Mouse (Mus musculus) lung, embryonic 15.5 days (tissue): Measurements from ENCODE around the gene Fbxo11. TPM values are rescaled to one million over a fixed set of nuclear protein-coding genes. Genes with fewer than 3 reads are reported as not detected.
"Not testable (repeated sequence)": the region's sequence is repeated elsewhere in the genome, so short reads cannot be mapped to it uniquely, and the experiment has no call there.

Experiments
- ATAC-seq: fragments of 200-750 bp; cut with Nextera tagmentation; 2 replicates; pipeline ENCODE4 v1.8.0; 2017; ENCODE audit warnings: moderate number of reproducible peaks, borderline replicate concordance; ENCODE audit not compliant: low FRiP score, low TSS enrichment; ENCODE audit errors: extremely low read depth
- H3K27ac ChIP-seq: fragments of 300-500 bp; sonication (generic); 2 replicates; pipeline ENCODE4 v1.5.1; 2015; ENCODE audit warnings: moderate library complexity, mild to moderate bottlenecking, inconsistent platforms
- H3K27me3 ChIP-seq: fragments of 300-500 bp; sonication (generic); 2 replicates; pipeline ENCODE4 v1.6.1; 2015; ENCODE audit warnings: inconsistent platforms
- H3K36me3 ChIP-seq: fragments of 300-500 bp; sonication (generic); 2 replicates; pipeline ENCODE4 v1.6.1; 2015; ENCODE audit warnings: inconsistent platforms
- H3K4me1 ChIP-seq: fragments of 300-500 bp; sonication (generic); 2 replicates; pipeline ENCODE4 v1.6.1; 2015; ENCODE audit warnings: inconsistent platforms
- H3K4me2 ChIP-seq: fragments of 300-500 bp; sonication (generic); 2 replicates; pipeline ENCODE4 v1.6.1; 2015; ENCODE audit warnings: inconsistent platforms, mild to moderate bottlenecking, moderate library complexity
- H3K4me3 ChIP-seq: fragments of 300-500 bp; sonication (generic); 2 replicates; pipeline ENCODE4 v1.5.1; 2015; ENCODE audit warnings: mild to moderate bottlenecking, inconsistent platforms
- H3K9ac ChIP-seq: fragments of 300-500 bp; sonication (generic); 2 replicates; pipeline ENCODE4 v1.6.1; 2015; ENCODE audit warnings: inconsistent platforms
- H3K9me3 ChIP-seq: fragments of 300-500 bp; sonication (generic); 2 replicates; pipeline ENCODE4 v1.6.1; 2016; ENCODE audit warnings: inconsistent platforms
- WGBS: fragments of 180-500 bp; shearing (Covaris S2); methylation state at CpG from one replicate; pipeline ENCODE4 v1.1.7; 2015; 5-methylcytosine and 5-hydroxymethylcytosine counted together
- polyA plus RNA-seq: library from polyadenylated mRNA; unstranded; fragments of >200 nt; fragmentation: Nextera tagmentation; extraction: Ambion mirVana; gene quantifications from 2 replicates; pipeline ENCODE4 v1.2.1, GENCODE M21; 2015

Fbxo11 gene
- polyA plus RNA-seq, 1 experiment from 2014 or later: 16.6 TPM

- Histone ChIP-seq H3K36me3 (no peaks in the 10 kb centered on the region), H3K27ac (no peak overlapping the region), H3K4me2 (no peak overlapping the region), H3K27me3 (no peaks in the 10 kb centered on the region), H3K4me3 (no peak overlapping the region), H3K9me3 (no peaks in the 10 kb centered on the region), H3K4me1 (peaks cover 7% of the 10 kb centered on the region; the same call in 1 of the 2 replicates), H3K9ac (no peak overlapping the region)
- no peak for ATAC-seq
- WGBS: 57% methylated on average over 5 of the region's 5 CpGs
Observed at GRCm38 (mm10) chr17:88040810-88041209, 24.3 kb downstream of the Fbxo11 start.

GRCm38 (mm10) chr17:88034418-88034817 is 30.7 kb downstream of the Fbxo11 start:
- 88% methylated on average over 4 of the region's 4 CpGs for WGBS
- no peak for ATAC-seq
- no peak overlapping the region for H3K4me3 ChIP-seq

GRCm38 (mm10) chr17:88031755-88032154 is 33.3 kb downstream of the Fbxo11 start:
- ATAC-seq: no peak
- H3K4me1 ChIP-seq: peaks cover 11% of the 10 kb centered on the region; the same call in 1 of the 2 replicates
- no peak overlapping the region for H3K4me3 ChIP-seq
- H3K36me3 ChIP-seq: no peaks in the 10 kb centered on the region
- H3K9me3 ChIP-seq: no peaks in the 10 kb centered on the region
- WGBS: 86% methylated on average over 5 of the region's 5 CpGs
- no peak overlapping the region for H3K27ac ChIP-seq
- H3K27me3 ChIP-seq: no peaks in the 10 kb centered on the region
- H3K4me2 ChIP-seq: no peak overlapping the region
- H3K9ac ChIP-seq: no peak overlapping the region

More at GRCm38 (mm10) chr17:88034418-88034817, 30.7 kb downstream of the Fbxo11 start:
- H3K4me2 ChIP-seq: no peak overlapping the region
- H3K9ac ChIP-seq: no peak overlapping the region
- peaks cover 11% of the 10 kb centered on the region; the same call in 1 of the 2 replicates for H3K4me1 ChIP-seq
- no peaks in the 10 kb centered on the region for H3K27me3 ChIP-seq
- no peaks in the 10 kb centered on the region for H3K9me3 ChIP-seq
- no peaks in the 10 kb centered on the region for H3K36me3 ChIP-seq
- no peak overlapping the region for H3K27ac ChIP-seq

- H3K27me3 ChIP-seq: no peaks in the 10 kb centered on the region
- H3K36me3 ChIP-seq: no peaks in the 10 kb centered on the region
- no peaks in the 10 kb centered on the region for H3K9me3 ChIP-seq
- H3K4me2 ChIP-seq: no peak overlapping the region
- ATAC-seq: no peak
- H3K4me3 ChIP-seq: no peak overlapping the region
- no peak overlapping the region for H3K9ac ChIP-seq
- H3K4me1 ChIP-seq: peaks cover 11% of the 10 kb centered on the region; the same call in 1 of the 2 replicates
- WGBS: 83% methylated on average over 17 of the region's 17 CpGs
- no peak overlapping the region for H3K27ac ChIP-seq
Observed at GRCm38 (mm10) chr17:88029194-88029970, 35.7 kb downstream of the Fbxo11 start.

- 33% methylated on average over 4 of the region's 4 CpGs for WGBS
- no peak overlapping the region for H3K27ac ChIP-seq
- ATAC-seq: no peak
- H3K9ac ChIP-seq: no peak overlapping the region
- no peak overlapping the region for H3K4me2 ChIP-seq
- no peaks in the 10 kb centered on the region for H3K4me1 ChIP-seq
- no peaks in the 10 kb centered on the region for H3K27me3 ChIP-seq
- no peaks in the 10 kb centered on the region for H3K9me3 ChIP-seq
- no peaks in the 10 kb centered on the region for H3K36me3 ChIP-seq
- H3K4me3 ChIP-seq: no peak overlapping the region
Observed at GRCm38 (mm10) chr17:88025227-88025626, 39.9 kb downstream of the Fbxo11 start.

- Histone ChIP-seq H3K4me1 (no peaks in the 10 kb centered on the region), H3K27me3 (no peaks in the 10 kb centered on the region), H3K9me3 (no peaks in the 10 kb centered on the region), H3K4me2 (no peak overlapping the region), H3K27ac (no peak overlapping the region), H3K36me3 (no peaks in the 10 kb centered on the region), H3K4me3 (no peak overlapping the region), H3K9ac (no peak overlapping the region)
- WGBS: 78% methylated on average over 1 of the region's 1 CpGs
- no peak for ATAC-seq
Observed at GRCm38 (mm10) chr17:88023924-88024323, 41.2 kb downstream of the Fbxo11 start.

GRCm38 (mm10) chr17:88016027-88016426 is 49.1 kb downstream of the Fbxo11 start:
- H3K9me3 ChIP-seq, H3K4me1 ChIP-seq: not testable (repeated sequence)

GRCm38 (mm10) chr17:88014456-88014855 is 50.6 kb downstream of the Fbxo11 start:
- no peaks in the 10 kb centered on the region for H3K27me3 ChIP-seq
- no peak for ATAC-seq
- H3K4me2 ChIP-seq: no peak overlapping the region
- H3K36me3 ChIP-seq: peaks cover 49% of the 10 kb centered on the region
- H3K4me3 ChIP-seq: no peak overlapping the region
- H3K27ac ChIP-seq: no peak overlapping the region
- 88% methylated on average over 1 of the region's 1 CpGs for WGBS
- H3K9ac ChIP-seq: no peak overlapping the region
- H3K4me1 ChIP-seq: no peaks in the 10 kb centered on the region
- no peaks in the 10 kb centered on the region for H3K9me3 ChIP-seq

More at GRCm38 (mm10) chr17:88016027-88016426, 49.1 kb downstream of the Fbxo11 start:
- not testable (repeated sequence) for H3K4me2 ChIP-seq, ATAC-seq, H3K4me3 ChIP-seq, H3K27me3 ChIP-seq, H3K27ac ChIP-seq, H3K9ac ChIP-seq
- peaks cover 37% of the 10 kb centered on the region for H3K36me3 ChIP-seq
- 90% methylated on average over 8 of the region's 8 CpGs for WGBS

GRCm38 (mm10) chr17:88006956-88007355 is 58.1 kb downstream of the Fbxo11 start:
- WGBS: 73% methylated on average over 8 of the region's 8 CpGs
- H3K36me3 ChIP-seq: peaks cover 70% of the 10 kb centered on the region
- no peak for ATAC-seq
- H3K9ac ChIP-seq: no peak overlapping the region
- H3K4me1 ChIP-seq: no peaks in the 10 kb centered on the region
- H3K4me2 ChIP-seq: no peak overlapping the region
- no peak overlapping the region for H3K27ac ChIP-seq
- H3K27me3 ChIP-seq: no peaks in the 10 kb centered on the region
- H3K4me3 ChIP-seq: no peak overlapping the region
- H3K9me3 ChIP-seq: no peaks in the 10 kb centered on the region

- Histone ChIP-seq H3K4me1 (no peaks in the 10 kb centered on the region), H3K4me2 (no peak overlapping the region), H3K36me3 (peaks cover 70% of the 10 kb centered on the region), H3K27ac (no peak overlapping the region), H3K27me3 (no peaks in the 10 kb centered on the region), H3K9me3 (no peaks in the 10 kb centered on the region), H3K4me3 (no peak overlapping the region), H3K9ac (no peak overlapping the region)
- WGBS: 97% methylated on average over 1 of the region's 1 CpGs
- no peak for ATAC-seq
Observed at GRCm38 (mm10) chr17:88004892-88005291, 60.2 kb downstream of the Fbxo11 start.

GRCm38 (mm10) chr17:87997808-87998207 is 67.3 kb downstream of the Fbxo11 start:
- ATAC-seq: no peak
- H3K27me3 ChIP-seq: no peaks in the 10 kb centered on the region
- no peak overlapping the region for H3K27ac ChIP-seq
- no peaks in the 10 kb centered on the region for H3K4me1 ChIP-seq
- H3K9ac ChIP-seq: no peak overlapping the region
- H3K36me3 ChIP-seq: peaks cover 78% of the 10 kb centered on the region
- no peak overlapping the region for H3K4me3 ChIP-seq
- H3K9me3 ChIP-seq: no peaks in the 10 kb centered on the region
- WGBS: 78% methylated on average over 4 of the region's 4 CpGs
- no peak overlapping the region for H3K4me2 ChIP-seq

GRCm38 (mm10) chr17:87993338-87993737 is 71.8 kb downstream of the Fbxo11 start:
- Histone ChIP-seq H3K4me1 (no peaks in the 10 kb centered on the region), H3K4me3 (no peak overlapping the region), H3K27ac (no peak overlapping the region), H3K27me3 (no peaks in the 10 kb centered on the region), H3K9me3 (no peaks in the 10 kb centered on the region), H3K36me3 (peaks cover 84% of the 10 kb centered on the region), H3K4me2 (no peak overlapping the region), H3K9ac (no peak overlapping the region)
- ATAC-seq: no peak
- WGBS: 77% methylated on average over 1 of the region's 1 CpGs
